Mouse (Mus musculus): ENCODE results near the gene 1110008P14Rik. TPM values are rescaled to one million over a fixed set of nuclear protein-coding genes. Genes with fewer than 3 reads are reported as not detected.

1110008P14Rik gene
- total RNA-seq, 1 experiment from 2014 or later, result 2.1 TPM

GRCm38 (mm10) chr2:32348311-32348710, 33.4 kb downstream of the 1110008P14Rik start:
- no peak for ATAC-seq (replicated peaks; ENCODE audit: low read depth, poor library complexity, severe bottlenecking)

GRCm38 (mm10) chr2:32347019-32347418, 34.7 kb downstream of the 1110008P14Rik start:
- no peak for ATAC-seq (replicated peaks; ENCODE audit: low read depth, poor library complexity, severe bottlenecking)

DNA sequence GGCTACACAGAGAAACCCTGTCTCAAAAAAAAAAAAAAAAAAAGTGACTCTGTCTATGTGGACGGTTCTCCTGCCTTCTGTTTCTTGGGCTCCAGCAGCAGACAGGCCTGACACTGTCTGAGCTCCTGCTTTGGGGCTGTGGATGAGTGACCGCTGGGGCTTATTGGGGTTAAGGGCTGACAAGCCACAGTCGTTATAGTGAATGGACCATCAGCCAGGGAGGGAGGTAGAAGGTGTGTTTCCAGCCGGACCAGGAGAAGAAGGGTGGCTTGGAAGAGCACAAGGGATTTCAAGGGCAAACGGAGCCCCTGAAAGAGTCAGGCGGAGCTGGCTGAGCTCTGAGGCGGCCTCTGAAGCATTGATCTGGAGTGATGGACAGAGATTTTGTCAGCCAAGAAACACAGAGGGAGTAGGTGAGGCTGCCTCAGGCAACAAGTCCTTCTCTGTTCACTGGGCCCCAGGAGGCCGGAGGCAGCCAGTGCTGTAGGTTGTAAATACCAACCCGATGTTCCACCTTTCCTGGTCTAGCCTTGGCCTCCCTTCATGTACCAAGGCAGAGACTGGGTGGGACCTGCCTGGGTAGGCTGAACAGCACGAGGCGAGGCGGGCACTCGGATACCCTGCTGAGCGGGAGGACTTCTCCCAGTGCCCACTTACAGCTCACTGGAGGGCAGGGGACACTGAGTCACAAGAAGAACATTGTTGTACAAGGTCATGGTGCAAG, 37.0 kb downstream of the 1110008P14Rik start:
- ATAC-seq (replicated peaks; ENCODE audit: low read depth, poor library complexity, severe bottlenecking), result no peak

DNA sequence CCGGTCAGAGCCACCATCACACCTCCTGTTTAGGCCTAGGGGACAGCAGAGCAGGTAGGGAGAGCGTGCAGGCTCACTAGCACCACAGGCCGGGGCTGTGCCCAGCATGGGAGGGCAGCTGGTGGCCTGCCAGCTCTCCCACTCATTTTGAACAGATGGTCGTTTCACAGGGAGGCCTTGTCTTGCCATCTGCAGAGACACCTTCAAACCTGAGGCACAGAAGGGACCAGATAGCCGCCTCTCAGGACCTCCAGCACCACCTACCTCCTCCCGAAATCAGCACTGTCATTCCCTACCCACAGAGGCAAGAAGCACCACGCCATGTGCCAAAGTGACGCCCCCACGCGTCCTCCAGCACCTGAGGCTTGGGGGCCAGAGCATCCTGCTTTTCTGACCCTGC, 37.7 kb downstream of the 1110008P14Rik start:
- ATAC-seq (replicated peaks; ENCODE audit: low read depth, poor library complexity, severe bottlenecking), result no peak

- no peak for ATAC-seq (replicated peaks; ENCODE audit: low read depth, poor library complexity, severe bottlenecking)
Observed at GRCm38 (mm10) chr2:32343351-32343671, 38.4 kb downstream of the 1110008P14Rik start.

DNA sequence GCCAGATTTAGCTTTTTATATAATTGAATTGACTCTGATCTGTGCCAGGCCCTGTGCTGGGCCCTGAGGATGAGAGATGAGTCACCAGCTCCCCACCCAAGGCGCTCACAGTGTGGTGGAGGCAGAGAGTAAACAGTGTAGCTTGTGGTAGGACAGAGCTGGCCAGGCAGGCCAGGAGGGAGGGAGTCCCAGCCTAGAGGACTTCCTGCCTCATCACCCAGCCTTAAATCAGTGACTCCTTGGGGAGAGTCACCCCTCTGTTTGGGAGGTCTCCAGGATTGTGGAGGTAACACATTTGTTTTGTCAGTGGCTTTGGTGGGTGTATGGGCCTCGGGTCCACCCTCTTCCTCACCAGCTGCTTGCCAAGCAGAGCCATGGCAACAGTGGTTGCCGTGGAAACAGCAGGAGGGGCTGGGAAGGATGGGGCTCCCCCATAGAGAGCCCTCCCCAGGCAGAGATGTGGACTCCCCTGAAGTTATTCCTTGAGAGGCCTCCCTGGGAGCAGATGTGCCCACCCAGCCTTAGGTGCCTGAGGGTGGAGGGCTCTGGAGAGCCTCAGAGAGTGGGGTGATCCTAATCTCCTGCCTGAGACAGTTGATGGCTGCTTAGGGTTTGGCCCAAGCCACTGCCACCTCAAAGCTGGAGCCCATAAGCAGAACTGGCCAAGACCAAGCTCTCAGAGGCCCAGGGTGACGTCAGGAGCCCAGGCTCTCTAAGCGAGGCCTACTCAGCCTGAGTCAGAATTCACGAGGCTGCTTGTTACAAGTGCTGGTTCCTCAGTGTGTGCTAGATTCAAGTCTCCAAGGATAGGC, 39.0 kb downstream of the 1110008P14Rik start:
- no peak for ATAC-seq (replicated peaks; ENCODE audit: low read depth, poor library complexity, severe bottlenecking)

- ATAC-seq (replicated peaks; ENCODE audit: low read depth, poor library complexity, severe bottlenecking), result no peak
Observed at GRCm38 (mm10) chr2:32342039-32342438, 39.7 kb downstream of the 1110008P14Rik start.

DNA sequence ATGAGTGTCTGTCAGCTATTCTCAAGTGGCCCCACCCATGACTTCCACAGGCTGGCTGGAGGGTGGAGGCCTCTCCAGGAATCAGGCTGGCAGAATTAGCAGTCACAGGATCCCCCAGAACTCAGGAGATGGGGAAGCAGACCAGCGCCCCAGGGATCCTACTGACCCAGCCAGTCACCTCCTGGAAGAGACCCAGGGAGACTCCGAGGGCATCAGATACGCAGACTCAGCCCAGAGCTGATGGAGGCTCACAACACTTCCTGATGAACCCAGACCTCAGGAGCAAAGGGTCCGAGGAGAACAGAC, 40.2 kb downstream of the 1110008P14Rik start:
- no peak for ATAC-seq (replicated peaks; ENCODE audit: low read depth, poor library complexity, severe bottlenecking)

DNA sequence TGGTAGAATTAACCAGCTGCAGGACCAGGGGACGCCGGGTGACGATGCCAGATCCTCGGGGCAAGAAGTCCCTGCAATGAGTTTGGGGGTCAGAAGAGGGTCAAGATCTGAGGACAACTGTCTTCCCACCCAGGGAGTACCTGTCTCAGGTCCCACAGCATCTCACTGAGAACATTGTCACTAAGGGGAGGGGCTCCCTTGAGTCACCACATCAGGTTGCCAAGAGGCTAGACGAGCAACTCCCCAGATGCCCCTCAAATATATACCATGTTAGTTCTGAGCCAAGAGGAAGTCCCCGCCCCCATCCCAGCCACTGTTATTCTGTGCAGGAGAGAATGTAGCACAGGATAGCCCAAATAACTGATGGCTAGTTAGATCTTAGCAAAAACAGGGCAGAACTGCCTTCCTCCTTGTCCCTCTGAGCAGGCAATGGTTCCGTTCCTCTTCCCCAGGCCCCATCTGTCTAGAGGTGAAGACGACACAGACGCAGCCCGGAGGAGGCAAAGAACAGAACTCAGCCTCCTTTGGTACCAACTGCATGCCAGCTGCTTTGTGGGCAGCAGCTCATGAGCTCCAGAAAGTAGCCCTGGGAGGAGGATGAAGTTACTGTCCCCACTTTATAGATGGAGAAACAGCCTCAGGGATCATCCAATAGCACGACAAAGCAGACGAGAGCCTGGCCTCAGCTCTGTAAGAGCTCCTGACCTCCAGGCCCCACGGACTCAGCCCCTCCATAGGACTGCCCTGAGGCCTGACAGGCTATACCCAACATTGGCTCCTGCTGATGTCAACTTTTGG, 40.7 kb downstream of the 1110008P14Rik start:
- no peak for ATAC-seq (replicated peaks; ENCODE audit: low read depth, poor library complexity, severe bottlenecking)

DNA sequence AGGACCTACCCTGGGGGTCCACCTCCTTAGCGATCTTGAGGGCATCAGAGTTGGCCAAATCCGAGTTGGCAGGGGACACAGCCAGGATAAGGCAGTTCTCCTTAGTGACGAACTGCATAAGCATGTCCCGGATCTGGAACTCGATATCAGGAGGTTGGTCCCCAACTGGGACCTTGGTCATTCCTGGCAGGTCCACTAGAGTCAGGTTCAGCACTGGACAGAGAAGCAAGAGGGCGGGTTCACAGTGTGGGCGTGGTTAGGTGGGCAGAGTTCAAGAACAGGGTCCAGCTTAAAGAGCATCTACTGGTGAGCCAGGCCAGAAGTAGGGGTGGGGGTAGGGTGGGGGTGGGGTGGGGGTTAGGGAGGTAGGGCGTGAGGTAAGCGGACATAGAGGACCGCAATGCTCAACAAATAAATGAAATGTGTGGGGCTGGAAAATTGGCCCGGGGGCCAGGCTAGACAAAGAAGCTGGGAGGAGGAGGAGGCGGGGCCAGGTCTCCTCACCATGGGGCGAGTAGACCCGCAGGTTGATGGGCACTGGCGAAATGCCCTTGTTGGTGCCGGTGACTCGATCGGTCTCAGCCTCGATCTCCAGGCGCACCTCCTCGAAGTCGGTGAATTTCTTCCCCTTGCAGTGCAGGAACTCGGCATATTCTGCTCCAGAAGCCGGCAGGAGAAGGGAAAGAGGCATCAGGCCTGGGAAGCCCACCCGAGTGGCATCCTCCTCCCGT, 41.7 kb downstream of the 1110008P14Rik start:
- ATAC-seq (replicated peaks; ENCODE audit: low read depth, poor library complexity, severe bottlenecking), result no peak

- 0 out of 2 replicates have a peak, but pooled peaks have one; percentile 28 for ATAC-seq (replicated peaks; ENCODE audit: low read depth, poor library complexity, severe bottlenecking)
Observed at GRCm38 (mm10) chr2:32335888-32336287, 45.9 kb downstream of the 1110008P14Rik start.

DNA sequence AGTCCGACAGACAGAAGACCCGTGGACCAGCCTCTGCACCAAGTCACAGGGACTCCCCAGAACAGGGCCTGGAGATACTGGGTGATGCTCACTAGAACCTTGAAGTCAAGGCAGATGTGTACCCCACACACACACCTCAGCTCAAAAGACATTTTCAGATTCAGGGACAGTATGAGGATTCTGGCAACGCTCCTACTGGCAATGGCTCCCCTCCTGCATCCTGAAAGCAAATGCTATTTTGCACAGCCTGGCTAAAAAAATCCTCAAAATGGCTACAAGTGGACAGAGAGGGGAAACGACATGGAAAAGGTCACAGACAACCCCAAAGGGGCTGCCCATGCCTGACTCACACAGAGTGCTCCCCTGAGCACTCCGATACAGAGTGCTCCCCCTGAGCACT, 49.6 kb downstream of the 1110008P14Rik start:
- ATAC-seq (replicated peaks; ENCODE audit: low read depth, poor library complexity, severe bottlenecking), result no peak

DNA sequence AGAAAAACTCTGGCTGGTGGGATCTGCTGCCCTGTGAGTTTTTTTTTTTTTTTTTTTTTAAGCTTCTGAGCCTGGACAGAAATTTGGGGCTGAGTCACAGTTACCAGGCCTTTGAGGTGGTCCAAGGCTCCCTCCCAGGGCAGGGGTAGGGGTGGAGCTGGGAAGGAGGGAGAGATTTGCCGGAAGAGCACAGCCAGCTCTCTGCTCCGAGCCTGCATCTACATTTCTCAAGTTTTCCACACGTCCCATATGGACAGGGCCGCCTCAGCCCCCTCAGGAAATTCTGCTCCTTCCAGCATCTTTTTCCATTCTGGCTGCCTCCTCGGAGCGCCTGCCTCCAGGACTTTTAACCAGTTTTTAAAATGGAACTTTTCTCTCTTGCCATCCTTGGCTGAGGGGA, 52.2 kb downstream of the 1110008P14Rik start:
- ATAC-seq (replicated peaks; ENCODE audit: low read depth, poor library complexity, severe bottlenecking), result no peak

GRCm38 (mm10) chr2:32328911-32329460, 52.8 kb downstream of the 1110008P14Rik start:
- no peak for ATAC-seq (replicated peaks; ENCODE audit: low read depth, poor library complexity, severe bottlenecking)

- no peak for ATAC-seq (replicated peaks; ENCODE audit: low read depth, poor library complexity, severe bottlenecking)
Observed at GRCm38 (mm10) chr2:32327200-32327599, 54.5 kb downstream of the 1110008P14Rik start.

Other genes starting within 250 kb of the 1110008P14Rik start
- 20.7 and 34.7 TPM in 2 replicates for gene Prrc2b, start 230.9 kb downstream of the 1110008P14Rik start, total RNA-seq (2017)
- gene Pomt1, start 145.3 kb downstream of the 1110008P14Rik start, total RNA-seq (2017), result 22.7 and 33.6 TPM in 2 replicates
- gene Uck1, start 121.8 kb downstream of the 1110008P14Rik start, total RNA-seq (2017), result 21.3 and 27.0 TPM in 2 replicates
- 42.8 and 48.4 TPM in 2 replicates for gene Golga2, start 94.6 kb downstream of the 1110008P14Rik start, total RNA-seq (2017)
- gene Swi5, start 93.9 kb downstream of the 1110008P14Rik start, total RNA-seq (2017), result 324 and 355 TPM in 2 replicates
- 64.1 and 76.5 TPM in 2 replicates for gene Ciz1, start 29.6 kb downstream of the 1110008P14Rik start, total RNA-seq (2017)
- gene Dnm1, start 28.6 kb downstream of the 1110008P14Rik start, total RNA-seq (2017), result not detected in 2 replicates
- 17.2 and 22.0 TPM in 2 replicates for gene Lcn2, start 6.3 kb upstream of the 1110008P14Rik start, total RNA-seq (2017)
- 7.1 and 8.6 TPM in 2 replicates for gene Ptges2, start 14.0 kb upstream of the 1110008P14Rik start, total RNA-seq (2017)
- gene Naif1, start 68.5 kb upstream of the 1110008P14Rik start, total RNA-seq (2017), result 2.8 and 3.3 TPM in 2 replicates
- gene Slc25a25, start 69.5 kb upstream of the 1110008P14Rik start, total RNA-seq (2017), result 7.9 and 12.7 TPM in 2 replicates
- gene Fam102a, start 153.4 kb upstream of the 1110008P14Rik start, total RNA-seq (2017), result 3.6 and 3.9 TPM in 2 replicates
- 37.1 and 40.5 TPM in 2 replicates for gene Dpm2, start 188.9 kb upstream of the 1110008P14Rik start, total RNA-seq (2017)
- gene Pip5kl1, start 192.9 kb upstream of the 1110008P14Rik start, total RNA-seq (2017), result not detected in 2 replicates
- not detected in 2 replicates for gene 9430097D07Rik, start 193.7 kb upstream of the 1110008P14Rik start, total RNA-seq (2017)
- 25.7 and 28.8 TPM in 2 replicates for gene St6galnac4, start 205.2 kb upstream of the 1110008P14Rik start, total RNA-seq (2017)
- gene St6galnac6, start 217.8 kb upstream of the 1110008P14Rik start, total RNA-seq (2017), result 12.7 and 22.9 TPM in 2 replicates
- 3.5 TPM in 2 replicates for gene Ak1, start 239.8 kb upstream of the 1110008P14Rik start, total RNA-seq (2017)

All from common myeloid progenitor, adult 5-6 weeks (primary cell).